Mouse (Mus musculus) kidney, embryonic 15.5 days (tissue): Measurements from ENCODE around the gene Chst12. TPM values are rescaled to one million over a fixed set of nuclear protein-coding genes. Genes with fewer than 3 reads are reported as not detected.

ENCODE experiments used
- polyA plus RNA-seq: library from polyadenylated mRNA; unstranded; fragments of >200 nt; fragmentation: Nextera tagmentation; extraction: Ambion mirVana; gene quantifications from 2 replicates; pipeline ENCODE4 v1.2.1, GENCODE M21; 2015

Gene Chst12
- polyA plus RNA-seq, 1 experiment from 2014 or later = 22.4 TPM

Other genes with a start within 250 kb of the Chst12 start
- 46.5 and 53.0 TPM in 2 replicates for gene Mad1l1, start 184.0 kb upstream of the Chst12 start, polyA plus RNA-seq
- gene Nudt1, start 183.9 kb upstream of the Chst12 start, polyA plus RNA-seq = 54.8 and 60.1 TPM in 2 replicates
- gene Mrm2, start 173.7 kb upstream of the Chst12 start, polyA plus RNA-seq = 20.0 and 21.0 TPM in 2 replicates
- 25.3 and 27.0 TPM in 2 replicates for gene Snx8, start 116.3 kb upstream of the Chst12 start, polyA plus RNA-seq
- 116 and 127 TPM in 2 replicates for gene Eif3b, start 86.2 kb upstream of the Chst12 start, polyA plus RNA-seq
- not detected in 2 replicates for gene Gm4869, start 59.9 kb upstream of the Chst12 start, polyA plus RNA-seq
- gene Grifin, start 59.5 kb downstream of the Chst12 start, polyA plus RNA-seq = 0.45 TPM in 1 of 2 replicates, not detected in the other
- 32.3 and 34.5 TPM in 2 replicates for gene Lfng, start 101.8 kb downstream of the Chst12 start, polyA plus RNA-seq
- gene Ttyh3, start 143.5 kb downstream of the Chst12 start, polyA plus RNA-seq = 32.3 and 39.9 TPM in 2 replicates
- 25.7 and 29.3 TPM in 2 replicates for gene Iqce, start 196.8 kb downstream of the Chst12 start, polyA plus RNA-seq
- 21.5 and 25.0 TPM in 2 replicates for gene Brat1, start 199.5 kb downstream of the Chst12 start, polyA plus RNA-seq
- 2.1 TPM in 2 replicates for gene Amz1, start 218.6 kb downstream of the Chst12 start, polyA plus RNA-seq